ENCODE assay signal across 21 mouse cellular contexts in genomic region chr17:35063466-35063865, GRCm38 (mm10). TPM values are rescaled to one million over a fixed set of nuclear protein-coding genes. Genes with fewer than 3 reads are reported as not detected.
DNase-seq lines count a peak whose midpoint lies in the region; ATAC-seq and TF ChIP-seq lines count a peak whose summit lies in the region.
"Had no signal": no experiment of that assay in that cellular context is flagged by ENCODE, and none has a peak within 500 bp of the region (broad histone marks: within the 10 kb centered on the region; RNA-seq: fewer than 3 reads in every experiment).

No protein-coding gene starts in this region.

- no peaks in the 10 kb centered on the region for H3K9me3 ChIP-seq in lung, embryonic 16.5 days (ENCODE audit: control insufficient read depth, low read length)

- H3K4me2 ChIP-seq in lung, embryonic 16.5 days (ENCODE audit: low read depth, low read length) = 0 out of 2 replicates have a peak overlapping the region, but pooled peaks have one; percentile 70

- H3K36me3 ChIP-seq in lung, embryonic 16.5 days (ENCODE audit: control insufficient read depth, insufficient read depth, low read length) = peaks cover 22% of the 10 kb centered on the region

- no peaks in the 10 kb centered on the region for H3K27me3 ChIP-seq in lung, embryonic 16.5 days (ENCODE audit: control insufficient read depth, insufficient read depth, low read depth, low read length)

- TF ChIP-seq CTCF in gastrocnemius, adult 2 months (IDR thresholded peaks at IDR 0.05) = no peak

- ATAC-seq in lung, embryonic 16.5 days (ENCODE audit: low read depth) = no peak
- ATAC-seq: CD4-positive, CD25-positive, alpha-beta regulatory T cell, adult 4 months; hindbrain, embryonic 16.5 days had no signal

- H3K9ac ChIP-seq in lung, embryonic 16.5 days (ENCODE audit: low read length) = no peak overlapping the region

- WGBS in lung, embryonic 16.5 days = 80% methylated on average over 3 of the region's 3 CpGs

- no peak overlapping the region for H3K27ac ChIP-seq in gastrocnemius, adult 2 months
- no peak overlapping the region; the same call in 1 of the 2 replicates for H3K27ac ChIP-seq in lung, embryonic 16.5 days (ENCODE audit: low read length)

- DNase-seq in gastrocnemius, adult 2 months = peak; percentile 34
- DNase-seq in gastrocnemius, adult 18-20 months (ENCODE audit: low spot score) = no peak
- no peak for DNase-seq in lung, adult 18-20 months
- peak; percentile 69 for DNase-seq in adipocyte (ENCODE audit: low spot score)
- peak; percentile 67 for DNase-seq in testis, postnatal 10 days (ENCODE audit: low spot score)
- DNase-seq in urinary bladder, postnatal 25 days (ENCODE audit: low spot score) = no peak
- DNase-seq: gastrocnemius, postnatal 36 days; kidney, adult 2 months; kidney, postnatal 36 days; liver; lung, adult 2 months; retina, postnatal 1 day; thymus, postnatal 36 days had no signal

- H3K4me3 ChIP-seq in gastrocnemius, adult 2 months = no peak overlapping the region
- no peak overlapping the region for H3K4me3 ChIP-seq in lung, embryonic 16.5 days (ENCODE audit: low read length)

- peaks cover 38% of the 10 kb centered on the region for H3K4me1 ChIP-seq in lung, embryonic 16.5 days (replicated peaks; ENCODE audit: control insufficient read depth, insufficient read depth, low read length)

- intact Hi-C loops in gastrocnemius, adult 2 months (cut with DNase I) = no loop called here

RNA-seq across cellular contexts. Expression of gene Ly6g6c, which starts 1.7 kb away (rescaled TPM):
- not detected for total RNA-seq in gastrocnemius, adult 2 months (2021)
- not detected for total RNA-seq in gastrocnemius, adult 18-20 months (2021)
- 0.53 and 0.97 TPM in 2 replicates for polyA plus RNA-seq in lung, embryonic 16.5 days (2015; fragmentation: Nextera tagmentation; extraction: Ambion mirVana)
- total RNA-seq: gastrocnemius, postnatal 36 days; layer of hippocampus, postnatal 10 days; left cerebral cortex, postnatal 14 days; megakaryocyte progenitor cell, adult 5-6 weeks had no signal
- polyA plus RNA-seq: CD4-positive, CD25-positive, alpha-beta regulatory T cell, adult 4 months; hindbrain, embryonic 16.5 days; neural tube, embryonic 14.5 days had no signal

RNA-seq across cellular contexts. Expression of gene Mpig6b, which starts 2.5 kb away (rescaled TPM):
- not detected for total RNA-seq in gastrocnemius, adult 2 months (2021)
- not detected for total RNA-seq in gastrocnemius, adult 18-20 months (2021)
- polyA plus RNA-seq in lung, embryonic 16.5 days (2015; fragmentation: Nextera tagmentation; extraction: Ambion mirVana) = 1.1 and 1.2 TPM in 2 replicates
- total RNA-seq: gastrocnemius, postnatal 36 days; layer of hippocampus, postnatal 10 days; left cerebral cortex, postnatal 14 days; megakaryocyte progenitor cell, adult 5-6 weeks had no signal
- polyA plus RNA-seq: CD4-positive, CD25-positive, alpha-beta regulatory T cell, adult 4 months had no signal

RNA-seq across cellular contexts. Expression of gene Ddah2, which starts 4.6 kb away (rescaled TPM):
- total RNA-seq in gastrocnemius, adult 2 months (2021) = 1 to 10 TPM; 6.9 to 9.3 TPM
- total RNA-seq in gastrocnemius, adult 18-20 months (2021) = 1 to 10 TPM; 4.5 to 8.7 TPM
- 305 and 309 TPM in 2 replicates for polyA plus RNA-seq in lung, embryonic 16.5 days (2015; fragmentation: Nextera tagmentation; extraction: Ambion mirVana)

RNA-seq across cellular contexts. Expression of gene Ly6g6e, which starts 13.2 kb away (rescaled TPM):
- not detected for total RNA-seq in gastrocnemius, adult 2 months (2021)
- not detected for total RNA-seq in gastrocnemius, adult 18-20 months (2021)
- 1.8 and 2.3 TPM in 2 replicates for polyA plus RNA-seq in lung, embryonic 16.5 days (2015; fragmentation: Nextera tagmentation; extraction: Ambion mirVana)
- total RNA-seq: adrenal gland, postnatal 4 days; gastrocnemius, postnatal 36 days; megakaryocyte progenitor cell, adult 5-6 weeks had no signal
- polyA plus RNA-seq: CD4-positive, CD25-positive, alpha-beta regulatory T cell, adult 4 months had no signal

RNA-seq across cellular contexts. Expression of gene Clic1, which starts 13.7 kb away (rescaled TPM):
- 10 to 100 TPM in 1 of 2 experiments, 1 to 10 TPM in 1; 7.2 to 11.3 TPM for total RNA-seq in gastrocnemius, adult 2 months (2021)
- total RNA-seq in gastrocnemius, adult 18-20 months (2021) = 10 to 100 TPM in 1 of 2 experiments, 1 to 10 TPM in 1; 7.5 to 11.6 TPM
- polyA plus RNA-seq in lung, embryonic 16.5 days (2015; fragmentation: Nextera tagmentation; extraction: Ambion mirVana) = 298 and 322 TPM in 2 replicates

Comparison
In these comparisons a context has a peak if more than half of its experiments do, and no peak if none do; other contexts are left out.
1. DNase-seq: peak in gastrocnemius, adult 2 months (single experiment), adipocyte (single experiment) and testis, postnatal 10 days (single experiment); none in gastrocnemius, adult 18-20 months (single experiment), lung, adult 18-20 months (0 of 2) and urinary bladder, postnatal 25 days (single experiment).